Mouse (Mus musculus) megakaryocyte, embryonic 14.5 days (primary cell): Measurements from ENCODE around the gene Pea15a.

Experiments used
- FLI1 ChIP-seq: IDR thresholded peaks from 2 replicates; pipeline ENCODE4 v1.6.1; 2012; ENCODE audit warnings: low read length, inconsistent platforms, mixed read lengths
- GATA1 ChIP-seq: IDR thresholded peaks from 3 replicates; pipeline ENCODE4 v1.6.1; 2012; ENCODE audit warnings: mixed read lengths, low read length, inconsistent platforms, borderline replicate concordance

DNA sequence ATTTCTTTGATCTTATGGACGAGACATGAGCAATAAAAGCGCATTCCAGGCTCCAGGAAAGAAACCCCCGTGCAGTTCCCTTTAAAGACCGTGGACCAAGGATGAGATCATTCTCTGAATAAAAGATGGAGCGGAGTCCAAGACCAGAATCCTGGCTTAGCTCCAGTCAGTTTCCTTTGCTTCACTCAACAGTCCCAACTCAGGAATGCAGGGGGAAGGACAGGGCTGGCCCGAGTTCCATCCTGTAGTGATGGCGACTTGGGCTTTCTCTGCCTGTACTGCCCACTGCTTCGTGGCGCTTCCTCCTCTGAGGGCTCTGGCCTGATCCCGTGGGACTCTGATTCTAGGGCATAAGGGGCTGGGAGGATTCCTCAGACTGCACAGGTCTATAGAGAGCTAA is 13.8 kb upstream of the Pea15a start:
- no peak for TF ChIP-seq GATA1
- TF ChIP-seq FLI1: no peak
